Mouse (Mus musculus): ENCODE measurements at regions not wholly inside any gene's neighbourhood (a gene's known extent, or its start where the extent isn't known, plus 50 kb on each side); places are given as distances from the start of the nearest gene placed in this dataset.

GRCm38 (mm10) chr5:28562917-28563316, 95.9 kb upstream of the Shh start:
- 84% methylated on average over 1 of the region's 1 CpGs for whole genome bisulfite sequencing
- no peaks in the 10 kb centered on the region for H3K36me3 ChIP-seq (ENCODE audit: control insufficient read depth, insufficient read depth, low read length)
- no peak for DNase-seq
- TF ChIP-seq POLR2A (IDR thresholded peaks at IDR 0.05; ENCODE audit: insufficient read depth, low read depth, low read length) (no peak), EP300 (IDR thresholded peaks at IDR 0.05; ENCODE audit: insufficient read depth, low read depth, low read length) (no peak), CTCF (IDR thresholded peaks at IDR 0.05) (no peak)
- H3K79me2 ChIP-seq (replicated peaks; ENCODE audit: control insufficient read depth, insufficient read depth, low read length): no peaks in the 10 kb centered on the region
- H3K4me1 ChIP-seq (ENCODE audit: control insufficient read depth, insufficient read depth, low read length): no peaks in the 10 kb centered on the region
- intact Hi-C loops (cut with DNase I): no loop called here
- H3K9ac ChIP-seq (ENCODE audit: low read depth, low read length): no peak overlapping the region
- H3K27me3 ChIP-seq (ENCODE audit: control insufficient read depth, insufficient read depth, low read length): no peaks in the 10 kb centered on the region
- no peak overlapping the region for H3K4me3 ChIP-seq
- H3K27ac ChIP-seq: no peak overlapping the region

- no peaks in the 10 kb centered on the region for H3K79me2 ChIP-seq (replicated peaks; ENCODE audit: control insufficient read depth, insufficient read depth, low read length)
- H3K36me3 ChIP-seq (ENCODE audit: control insufficient read depth, insufficient read depth, low read length): no peaks in the 10 kb centered on the region
- H3K27me3 ChIP-seq (ENCODE audit: control insufficient read depth, insufficient read depth, low read length): no peaks in the 10 kb centered on the region
- H3K4me1 ChIP-seq (ENCODE audit: control insufficient read depth, insufficient read depth, low read length): no peaks in the 10 kb centered on the region
- no peak for TF ChIP-seq POLR2A (IDR thresholded peaks at IDR 0.05; ENCODE audit: insufficient read depth, low read depth, low read length)
- no peak for TF ChIP-seq CTCF (IDR thresholded peaks at IDR 0.05)
- TF ChIP-seq EP300 (IDR thresholded peaks at IDR 0.05; ENCODE audit: insufficient read depth, low read depth, low read length): no peak
- DNase-seq: no peak
- intact Hi-C loops (cut with DNase I): no loop called here
- H3K4me3 ChIP-seq: no peak overlapping the region
- H3K27ac ChIP-seq: no peak overlapping the region
- WGBS: 81% methylated on average over 2 of the region's 2 CpGs
- no peak overlapping the region for H3K9ac ChIP-seq (ENCODE audit: low read depth, low read length)
Measured at GRCm38 (mm10) chr5:28553543-28553942, 86.5 kb upstream of the Shh start.

- no peak for TF ChIP-seq POLR2A (IDR thresholded peaks at IDR 0.05; ENCODE audit: insufficient read depth, low read depth, low read length)
- TF ChIP-seq EP300 (IDR thresholded peaks at IDR 0.05; ENCODE audit: insufficient read depth, low read depth, low read length): no peak
- no peak for TF ChIP-seq CTCF (IDR thresholded peaks at IDR 0.05)
- Histone ChIP-seq H3K79me2 (replicated peaks; ENCODE audit: control insufficient read depth, insufficient read depth, low read length) (no peaks in the 10 kb centered on the region), H3K4me1 (ENCODE audit: control insufficient read depth, insufficient read depth, low read length) (no peaks in the 10 kb centered on the region), H3K27ac (no peak overlapping the region), H3K27me3 (ENCODE audit: control insufficient read depth, insufficient read depth, low read length) (no peaks in the 10 kb centered on the region), H3K36me3 (ENCODE audit: control insufficient read depth, insufficient read depth, low read length) (no peaks in the 10 kb centered on the region), H3K4me3 (no peak overlapping the region), H3K9ac (ENCODE audit: low read depth, low read length) (no peak overlapping the region)
- intact Hi-C loops (cut with DNase I): no loop called here
- no peak for DNase-seq
- WGBS: 23% methylated on average over 6 of the region's 6 CpGs
Measured at GRCm38 (mm10) chr5:28530202-28530855, 63.3 kb upstream of the Shh start.

GRCm38 (mm10) chr5:28526435-28526834, 59.4 kb upstream of the Shh start:
- intact Hi-C loops (cut with DNase I): no loop called here
- 56% methylated on average over 3 of the region's 3 CpGs for WGBS
- Histone ChIP-seq H3K9ac (ENCODE audit: low read depth, low read length) (no peak overlapping the region), H3K36me3 (ENCODE audit: control insufficient read depth, insufficient read depth, low read length) (no peaks in the 10 kb centered on the region), H3K27ac (no peak overlapping the region), H3K4me1 (ENCODE audit: control insufficient read depth, insufficient read depth, low read length) (no peaks in the 10 kb centered on the region), H3K4me3 (no peak overlapping the region), H3K79me2 (replicated peaks; ENCODE audit: control insufficient read depth, insufficient read depth, low read length) (no peaks in the 10 kb centered on the region), H3K27me3 (ENCODE audit: control insufficient read depth, insufficient read depth, low read length) (no peaks in the 10 kb centered on the region)
- DNase-seq: no peak
- TF ChIP-seq POLR2A (IDR thresholded peaks at IDR 0.05; ENCODE audit: insufficient read depth, low read depth, low read length) (no peak), EP300 (IDR thresholded peaks at IDR 0.05; ENCODE audit: insufficient read depth, low read depth, low read length) (no peak), CTCF (IDR thresholded peaks at IDR 0.05) (no peak)

GRCm38 (mm10) chr5:28520800-28521707, 54.0 kb upstream of the Shh start:
- intact Hi-C loops (cut with DNase I): no loop called here
- Histone ChIP-seq H3K9ac (ENCODE audit: low read depth, low read length) (no peak overlapping the region), H3K4me1 (ENCODE audit: control insufficient read depth, insufficient read depth, low read length) (no peaks in the 10 kb centered on the region; the same call in 1 of the 2 replicates), H3K27me3 (ENCODE audit: control insufficient read depth, insufficient read depth, low read length) (no peaks in the 10 kb centered on the region), H3K79me2 (replicated peaks; ENCODE audit: control insufficient read depth, insufficient read depth, low read length) (no peaks in the 10 kb centered on the region), H3K4me3 (no peak overlapping the region), H3K36me3 (ENCODE audit: control insufficient read depth, insufficient read depth, low read length) (no peaks in the 10 kb centered on the region), H3K27ac (no peak overlapping the region)
- WGBS: 10% methylated on average over 9 of the region's 9 CpGs
- TF ChIP-seq CTCF (IDR thresholded peaks at IDR 0.05): no peak
- TF ChIP-seq EP300 (IDR thresholded peaks at IDR 0.05; ENCODE audit: insufficient read depth, low read depth, low read length): no peak
- TF ChIP-seq POLR2A (IDR thresholded peaks at IDR 0.05; ENCODE audit: insufficient read depth, low read depth, low read length): no peak
- peak; percentile 24 to 25 for DNase-seq

- H3K4me3 ChIP-seq: no peak overlapping the region
- no peak for DNase-seq
- no peak overlapping the region for H3K9ac ChIP-seq (ENCODE audit: low read depth, low read length)
- no peaks in the 10 kb centered on the region for H3K36me3 ChIP-seq (ENCODE audit: control insufficient read depth, insufficient read depth, low read length)
- no peak overlapping the region for H3K27ac ChIP-seq
- H3K27me3 ChIP-seq (ENCODE audit: control insufficient read depth, insufficient read depth, low read length): no peaks in the 10 kb centered on the region
- H3K4me1 ChIP-seq (ENCODE audit: control insufficient read depth, insufficient read depth, low read length): no peaks in the 10 kb centered on the region; the same call in 1 of the 2 replicates
- TF ChIP-seq EP300 (IDR thresholded peaks at IDR 0.05; ENCODE audit: insufficient read depth, low read depth, low read length) (no peak), CTCF (IDR thresholded peaks at IDR 0.05) (no peak), POLR2A (IDR thresholded peaks at IDR 0.05; ENCODE audit: insufficient read depth, low read depth, low read length) (no peak)
- whole genome bisulfite sequencing: 92% methylated on average over 3 of the region's 3 CpGs
- intact Hi-C loops (cut with DNase I): no loop called here
- H3K79me2 ChIP-seq (replicated peaks; ENCODE audit: control insufficient read depth, insufficient read depth, low read length): no peaks in the 10 kb centered on the region
Measured at GRCm38 (mm10) chr5:28519059-28519543, 52.0 kb upstream of the Shh start.

Data from heart, adult 2 months (tissue).